Mouse (Mus musculus): ENCODE measurements around the gene Xbp1. TPM values are rescaled to one million over a fixed set of nuclear protein-coding genes. Genes with fewer than 3 reads are reported as not detected.
A peak's percentile ranks its signal among the peaks of the same experiment; 100 is the strongest.
"Not testable (repeated sequence)": the region's sequence is repeated elsewhere in the genome, so short reads cannot be mapped to it uniquely, and the experiment has no call there.

Xbp1 gene
- polyA plus RNA-seq, 1 experiment from 2014 or later = 115 TPM

DNA sequence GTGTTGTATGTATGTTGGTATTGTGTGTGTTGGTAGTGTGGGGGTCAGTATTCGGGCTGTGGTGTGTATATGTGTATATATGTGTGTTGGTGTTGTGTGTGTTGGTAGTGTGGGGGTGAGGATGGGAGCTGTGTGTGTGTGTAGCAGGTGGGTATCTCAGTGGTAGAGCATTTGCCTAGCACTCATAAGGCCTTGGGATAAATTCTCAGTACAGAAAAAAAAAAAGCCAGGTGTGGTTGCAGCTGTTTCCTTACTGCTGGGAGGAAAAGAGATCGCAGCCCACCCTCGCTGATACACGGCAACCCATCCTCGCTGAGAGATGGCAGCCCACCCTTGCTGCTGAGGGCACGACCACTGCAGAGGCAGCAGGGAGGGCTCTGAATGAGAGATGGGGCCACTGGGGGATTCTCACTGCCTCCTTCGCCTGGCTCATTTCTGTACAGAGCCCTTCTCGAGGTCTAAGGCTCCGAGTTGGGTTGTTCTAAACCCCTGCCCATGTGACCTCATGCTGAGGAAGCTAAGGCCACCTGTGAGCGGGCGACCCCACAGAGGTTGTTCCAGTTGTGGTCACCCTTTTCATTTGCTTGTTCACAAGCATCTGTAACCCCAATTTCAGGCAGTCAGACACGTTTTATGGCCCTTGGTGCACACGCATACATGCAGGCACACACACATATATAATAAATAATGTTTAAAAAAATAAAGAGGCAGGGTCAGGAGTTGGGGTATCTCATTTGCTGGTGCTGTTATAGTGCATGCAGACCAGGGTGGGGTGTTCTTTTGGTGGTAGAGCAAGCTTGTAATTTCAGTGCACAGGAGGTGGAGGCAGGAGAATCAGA is 19.3 kb upstream of the Xbp1 start:
- no peak for ATAC-seq
- ChIA-PET POLR2A (interaction anchor here (0.9 kb wide), 1 partner anchor 19 kb away, joined by 5 read pairs; the partner anchor contains the start of gene Xbp1), CTCF (interaction anchor here (1.0 to 1.4 kb wide), 3 partner anchors 10 to 18 kb away, joined by 3 to 5 read pairs (median 3); no protein-coding TSS in a partner anchor)
- no peak for DNase-seq (ENCODE audit: low read depth, low spot score)
- no peaks in the 10 kb centered on the region for H3K27me3 ChIP-seq
- TF ChIP-seq CTCF (IDR thresholded peaks at IDR 0.05) = no peak
- in situ Hi-C loops (cut with MboI; ENCODE audit: low pct_unique_long_range_greater_than_20kb) = no loop called here

DNA sequence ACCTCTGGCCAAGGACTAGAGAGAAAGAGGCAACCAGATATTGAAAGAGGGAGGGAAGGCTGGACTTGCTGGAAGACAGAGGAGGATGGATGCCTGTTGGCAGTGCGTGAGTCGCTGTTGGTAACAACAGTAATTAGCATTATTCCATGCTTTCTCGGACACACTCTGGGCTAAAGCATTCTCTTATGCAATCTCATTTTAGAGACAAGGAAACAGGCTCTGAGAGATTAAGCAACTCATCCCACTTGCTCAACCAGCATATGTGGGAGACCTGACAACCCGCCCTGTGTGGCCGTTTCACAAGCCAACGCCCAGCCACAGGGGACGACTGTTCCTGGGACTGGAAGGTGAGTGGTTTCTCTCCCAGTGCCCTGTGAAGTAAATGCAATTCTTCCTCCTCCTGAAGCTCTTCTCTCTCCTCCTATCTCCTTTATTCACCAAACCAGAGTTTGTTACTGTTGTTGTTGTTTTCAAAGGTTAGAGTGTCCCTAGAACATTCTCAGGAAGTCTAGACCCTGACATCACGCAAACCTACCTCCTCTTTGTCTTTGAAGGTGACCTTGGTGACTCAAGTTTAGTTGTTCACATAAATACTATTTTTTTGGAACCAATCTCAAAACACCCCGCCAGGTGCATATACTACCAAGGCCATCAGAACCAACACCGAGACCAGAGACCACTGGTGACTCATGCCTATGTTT is 18.0 kb upstream of the Xbp1 start:
- ATAC-seq (peak; percentile 85), DNase-seq (ENCODE audit: low read depth, low spot score) (no peak)
- no peak for TF ChIP-seq CTCF (IDR thresholded peaks at IDR 0.05)
- H3K27me3 ChIP-seq = no peaks in the 10 kb centered on the region
- in situ Hi-C loops (cut with MboI; ENCODE audit: low pct_unique_long_range_greater_than_20kb) = no loop called here
- POLR2A ChIA-PET = no interaction called here
- CTCF ChIA-PET = no interaction called here

DNA sequence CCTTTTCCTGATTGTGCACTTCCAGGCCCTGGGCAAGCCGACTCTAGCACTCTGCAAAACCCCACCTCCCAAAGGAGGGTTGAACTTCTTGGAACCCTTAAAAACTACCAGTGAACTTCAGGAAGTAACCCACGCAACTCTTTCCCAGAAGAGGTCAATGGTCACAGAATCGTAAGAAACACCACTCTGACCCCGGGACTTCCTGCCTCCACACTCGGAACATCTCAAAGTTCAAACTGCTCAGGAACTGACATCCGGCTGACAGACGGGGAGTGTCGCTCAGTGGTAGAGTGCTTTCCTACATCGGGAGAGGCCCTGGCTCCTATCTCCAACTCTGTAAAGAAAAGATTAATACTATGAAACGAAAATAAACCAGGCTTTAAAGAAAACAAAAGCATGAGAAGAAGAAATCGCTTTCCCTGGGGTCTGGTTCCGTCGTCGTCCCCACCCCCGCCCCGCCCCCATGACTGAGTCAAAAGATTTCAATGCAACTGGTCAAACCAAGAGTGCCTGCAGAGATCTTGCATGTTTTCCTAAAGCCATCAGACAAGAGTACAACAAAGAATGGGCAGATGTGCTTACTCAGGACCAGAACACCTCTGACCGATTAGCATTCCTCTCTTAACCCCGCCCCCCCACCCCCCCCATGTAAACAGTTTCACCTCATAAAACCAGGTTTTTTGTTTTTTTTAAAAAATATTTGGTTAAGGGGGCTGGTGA is 14.4 kb upstream of the Xbp1 start:
- CTCF ChIA-PET = no interaction called here
- POLR2A ChIA-PET = no interaction called here
- no peak for DNase-seq (ENCODE audit: low read depth, low spot score)
- no peak for ATAC-seq
- in situ Hi-C loops (cut with MboI; ENCODE audit: low pct_unique_long_range_greater_than_20kb) = no loop called here
- no peak for TF ChIP-seq CTCF (IDR thresholded peaks at IDR 0.05)
- no peaks in the 10 kb centered on the region for H3K27me3 ChIP-seq

DNA sequence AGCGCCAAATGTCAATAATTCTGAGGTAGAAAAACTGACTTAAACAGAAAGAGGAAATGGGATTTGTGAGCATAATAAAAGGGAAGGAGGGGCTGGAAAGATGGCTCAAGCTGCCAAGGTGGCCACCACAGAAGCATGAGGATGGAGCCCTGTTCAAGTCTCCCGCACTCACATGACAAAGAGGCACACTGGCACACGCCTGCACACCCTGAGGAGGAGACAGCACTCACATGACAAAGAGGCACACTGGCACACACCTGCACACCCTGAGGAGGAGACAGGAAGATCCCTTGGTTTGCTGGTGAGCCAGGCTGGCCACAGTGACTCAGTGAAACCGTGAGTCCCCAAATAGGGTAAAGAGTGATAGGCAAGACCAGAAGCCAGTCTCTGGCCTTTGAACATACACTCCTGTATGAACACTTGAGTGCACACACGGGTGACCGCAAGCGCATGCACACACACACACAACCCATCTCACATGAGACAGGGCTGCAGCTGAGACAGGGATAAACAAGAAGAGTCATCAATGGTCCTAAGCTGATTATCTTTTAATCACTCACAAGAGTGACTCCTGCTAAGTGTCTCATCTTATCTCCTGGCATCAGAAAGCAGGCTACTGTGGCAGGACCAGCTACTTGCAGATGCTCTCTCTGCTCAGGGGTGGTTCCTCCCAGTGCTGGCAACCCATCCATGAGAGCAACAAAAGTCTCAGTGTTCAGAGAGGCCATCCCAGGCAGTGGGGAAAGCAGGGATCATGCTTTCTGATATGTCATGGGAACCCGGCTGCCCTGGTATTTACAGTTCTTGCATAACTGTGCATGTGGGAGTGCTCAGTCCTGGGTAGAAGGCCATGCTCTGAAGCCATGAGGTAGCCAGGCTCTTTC is 11.0 kb upstream of the Xbp1 start:
- CTCF ChIA-PET = no interaction called here
- DNase-seq (ENCODE audit: low read depth, low spot score) (no peak), ATAC-seq (no peak)
- no peaks in the 10 kb centered on the region for H3K27me3 ChIP-seq
- POLR2A ChIA-PET = no interaction called here
- TF ChIP-seq CTCF (IDR thresholded peaks at IDR 0.05) = no peak
- in situ Hi-C loops (cut with MboI; ENCODE audit: low pct_unique_long_range_greater_than_20kb) = no loop called here

DNA sequence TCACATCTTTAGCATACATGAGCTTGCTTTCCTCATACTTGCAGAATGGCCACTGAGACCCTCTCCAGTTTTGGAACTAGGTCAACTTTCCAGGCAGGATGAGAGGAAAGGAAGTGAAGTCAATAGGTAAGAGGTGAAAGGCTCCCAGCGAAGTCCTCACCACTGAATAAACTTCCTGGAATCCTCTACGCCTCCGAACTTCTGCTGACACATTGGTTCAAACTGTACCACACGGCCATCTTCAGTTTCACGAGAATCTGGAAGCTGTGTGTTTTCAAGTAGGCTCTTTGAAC is 10.4 kb upstream of the Xbp1 start:
- no peak for TF ChIP-seq CTCF (IDR thresholded peaks at IDR 0.05)
- CTCF ChIA-PET = no interaction called here
- POLR2A ChIA-PET = no interaction called here
- DNase-seq (ENCODE audit: low read depth, low spot score) = no peak
- in situ Hi-C loops (cut with MboI; ENCODE audit: low pct_unique_long_range_greater_than_20kb) = no loop called here
- H3K27me3 ChIP-seq = no peaks in the 10 kb centered on the region
- ATAC-seq = no peak

DNA sequence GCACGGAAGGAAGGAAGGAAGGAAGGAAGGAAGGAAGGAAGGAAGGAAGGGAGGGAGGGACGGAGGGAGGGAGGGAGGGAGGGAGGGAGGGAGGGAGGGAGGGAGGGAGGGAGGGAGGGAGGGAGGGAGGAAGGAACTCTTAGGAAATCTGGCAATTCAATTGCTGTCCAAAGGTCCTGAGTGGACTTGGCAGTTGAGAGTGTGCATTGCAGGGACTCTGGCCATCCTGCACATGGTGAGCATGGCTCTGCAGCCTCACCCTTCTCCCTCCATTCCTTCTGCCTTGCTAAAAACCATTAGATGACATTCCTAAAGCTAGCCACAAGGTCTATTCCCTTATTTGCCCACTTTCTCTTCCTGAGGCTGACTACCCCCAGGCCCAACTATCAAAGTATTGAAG is 9.8 kb upstream of the Xbp1 start:
- in situ Hi-C loops (cut with MboI; ENCODE audit: low pct_unique_long_range_greater_than_20kb); ATAC-seq; CTCF ChIA-PET; POLR2A ChIA-PET; DNase-seq (ENCODE audit: low read depth, low spot score); H3K27me3 ChIP-seq: not testable (repeated sequence)

DNA sequence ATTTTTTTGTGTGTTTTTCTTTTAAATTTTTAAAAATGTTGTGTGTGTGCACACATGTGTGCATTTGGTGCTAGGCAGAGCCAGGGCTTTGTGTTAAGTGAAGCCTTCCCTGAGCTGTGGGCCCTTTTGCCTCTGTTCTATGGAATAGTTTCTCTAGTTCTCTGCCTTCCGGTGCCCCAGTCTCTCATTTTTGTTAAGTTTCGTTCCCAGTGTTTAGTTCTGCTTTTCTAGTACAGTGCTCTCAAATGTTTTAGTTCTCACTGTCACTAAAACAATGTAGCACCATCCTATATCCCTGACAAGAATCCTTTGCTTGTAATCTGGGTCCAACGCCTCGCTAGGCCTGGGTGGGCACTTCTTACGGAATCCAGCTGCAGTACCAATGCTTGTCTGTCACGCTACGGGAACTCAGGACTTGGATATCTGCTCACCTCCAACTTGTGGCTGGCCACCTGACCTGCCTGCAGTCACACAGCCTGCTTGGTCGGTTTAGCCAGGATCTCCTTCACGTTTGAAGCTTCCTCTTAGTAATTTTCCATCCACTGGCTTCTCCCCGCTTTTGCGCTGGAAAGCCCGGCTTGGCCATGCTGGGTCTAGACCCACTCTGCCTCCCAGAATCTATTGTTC is 8.2 kb upstream of the Xbp1 start:
- in situ Hi-C loops (cut with MboI; ENCODE audit: low pct_unique_long_range_greater_than_20kb) = no loop called here
- ChIA-PET POLR2A (no interaction called here), CTCF (no interaction called here)
- no peak for DNase-seq (ENCODE audit: low read depth, low spot score)
- no peaks in the 10 kb centered on the region for H3K27me3 ChIP-seq
- TF ChIP-seq CTCF (IDR thresholded peaks at IDR 0.05) = no peak
- no peak for ATAC-seq

DNA sequence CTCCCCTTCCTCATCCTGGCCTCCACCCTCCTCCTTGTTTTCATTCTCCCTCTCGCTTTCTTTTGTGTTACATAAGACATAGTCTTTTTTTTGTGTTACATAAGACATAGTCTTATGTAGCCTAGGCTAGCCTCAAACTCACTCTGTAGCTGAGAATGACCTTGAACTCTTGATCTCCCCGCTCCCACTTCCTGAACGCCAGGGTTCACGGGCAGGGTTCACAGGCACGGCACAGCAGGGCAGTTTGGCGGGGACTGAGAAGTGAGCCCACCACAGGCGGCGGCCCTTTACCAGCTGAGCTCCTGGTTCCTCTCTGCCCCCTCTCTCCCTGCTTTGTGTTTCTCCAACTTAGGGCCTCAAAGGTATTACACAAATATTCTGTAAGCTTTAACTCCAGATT is 7.5 kb upstream of the Xbp1 start:
- ChIA-PET POLR2A (no interaction called here), CTCF (no interaction called here)

DNA sequence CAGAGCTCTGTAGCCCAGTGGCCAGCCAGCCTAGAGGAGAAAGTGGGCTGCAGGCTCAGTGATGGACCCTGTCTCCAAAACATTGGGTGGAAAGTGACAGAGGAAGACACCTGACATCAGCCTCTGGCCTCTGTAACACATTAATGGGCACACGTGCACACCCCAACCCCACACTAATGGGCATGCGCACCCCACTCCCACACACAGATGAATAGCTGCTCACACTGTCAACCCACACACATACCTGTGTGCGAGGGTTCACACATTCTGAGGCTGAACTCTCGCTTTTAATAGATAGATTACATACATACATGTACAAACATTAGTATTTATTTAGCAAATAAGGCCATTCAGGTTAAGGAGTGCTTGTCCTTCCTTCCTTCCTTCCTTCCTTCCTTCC is 6.4 kb upstream of the Xbp1 start:
- ATAC-seq (no peak), DNase-seq (ENCODE audit: low read depth, low spot score) (no peak)
- ChIA-PET POLR2A (no interaction called here), CTCF (no interaction called here)
- TF ChIP-seq CTCF (IDR thresholded peaks at IDR 0.05) = no peak
- in situ Hi-C loops (cut with MboI; ENCODE audit: low pct_unique_long_range_greater_than_20kb) = no loop called here
- H3K27me3 ChIP-seq = no peaks in the 10 kb centered on the region

More for the DNA sequence above, 7.5 kb upstream of the Xbp1 start:
- no peaks in the 10 kb centered on the region for H3K27me3 ChIP-seq
- DNase-seq (ENCODE audit: low read depth, low spot score) = no peak
- in situ Hi-C loops (cut with MboI; ENCODE audit: low pct_unique_long_range_greater_than_20kb) = no loop called here
- TF ChIP-seq CTCF (IDR thresholded peaks at IDR 0.05) = no peak
- no peak for ATAC-seq

DNA sequence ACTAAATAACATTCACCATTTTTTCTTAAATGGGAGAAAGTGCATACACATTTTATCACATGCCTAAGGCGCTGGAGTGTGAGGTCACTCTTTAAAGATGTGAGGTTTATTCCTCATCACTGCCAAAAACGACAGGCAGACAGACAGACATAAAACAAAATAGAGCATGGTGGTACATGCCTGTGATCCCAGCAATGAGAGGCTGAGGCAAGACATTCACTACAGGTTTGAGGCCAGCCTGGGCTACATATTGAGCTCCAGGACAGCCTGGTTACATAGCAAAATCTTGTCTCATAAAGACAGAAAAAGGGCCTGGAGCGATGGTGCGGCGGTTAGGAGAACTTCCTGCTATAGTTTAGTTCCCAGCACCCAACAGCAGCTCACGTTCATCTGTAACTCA is 5.3 kb upstream of the Xbp1 start:
- no peaks in the 10 kb centered on the region for H3K27me3 ChIP-seq
- DNase-seq (ENCODE audit: low read depth, low spot score) (no peak), ATAC-seq (no peak)
- CTCF ChIA-PET = no interaction called here
- TF ChIP-seq CTCF (IDR thresholded peaks at IDR 0.05) = no peak
- POLR2A ChIA-PET = no interaction called here
- in situ Hi-C loops (cut with MboI; ENCODE audit: low pct_unique_long_range_greater_than_20kb) = no loop called here
